Mouse (Mus musculus) gastrocnemius, adult 2 months (tissue): ENCODE measurements at regions not wholly inside any gene's neighbourhood (a gene's known extent, or its start where the extent isn't known, plus 50 kb on each side); places are given as distances from the start of the nearest gene placed in this dataset.

Experiments used
- DNase-seq: peaks from one replicate; pipeline ENCODE4 v3.0.0; 2022
- H3K27ac ChIP-seq: fragments of 200-600 bp; 2 replicates; pipeline ENCODE4 v1.8.1; 2022; ENCODE audit warnings: mild to moderate bottlenecking
- H3K4me3 ChIP-seq: fragments of 200-600 bp; 2 replicates; pipeline ENCODE4 v1.8.1; 2022; ENCODE audit warnings: mild to moderate bottlenecking, moderate library complexity
- CTCF ChIP-seq: fragments of 200-600 bp; IDR thresholded peaks from 2 replicates; pipeline ENCODE4 v1.8.1; 2022; ENCODE audit warnings: antibody characterized with exemption, mild to moderate bottlenecking, moderate library complexity
- intact Hi-C: fragments of 180-260 bp; cut with DNase I; formaldehyde crosslinking; loops from one replicate; pipeline ENCODE4 v1.15.1; 2025

DNA sequence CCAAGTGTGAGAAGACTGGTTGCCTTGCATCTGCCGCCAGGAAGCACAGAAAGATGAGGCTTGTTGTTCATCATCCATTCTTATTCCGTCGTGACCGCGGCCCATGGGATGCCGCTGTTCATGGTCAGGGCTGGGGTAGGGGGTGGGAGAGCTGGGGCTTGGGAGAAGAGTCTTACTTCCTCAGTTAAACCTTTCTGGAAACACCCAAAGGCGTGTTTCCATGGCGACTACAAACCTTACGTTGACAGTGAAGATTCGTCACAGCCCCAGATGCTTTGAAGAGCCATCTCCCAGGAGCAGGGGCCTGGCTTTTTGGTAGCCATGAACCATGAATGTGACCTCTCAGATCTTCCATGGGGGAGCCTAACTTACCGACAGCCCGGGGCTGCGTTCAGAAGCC, 114.6 kb upstream of the Lrfn2 start:
- TF ChIP-seq CTCF: no peak
- no peak for DNase-seq
- Histone ChIP-seq H3K4me3 (no peak overlapping the region), H3K27ac (no peak overlapping the region)
- intact Hi-C loops: no loop called here

DNA sequence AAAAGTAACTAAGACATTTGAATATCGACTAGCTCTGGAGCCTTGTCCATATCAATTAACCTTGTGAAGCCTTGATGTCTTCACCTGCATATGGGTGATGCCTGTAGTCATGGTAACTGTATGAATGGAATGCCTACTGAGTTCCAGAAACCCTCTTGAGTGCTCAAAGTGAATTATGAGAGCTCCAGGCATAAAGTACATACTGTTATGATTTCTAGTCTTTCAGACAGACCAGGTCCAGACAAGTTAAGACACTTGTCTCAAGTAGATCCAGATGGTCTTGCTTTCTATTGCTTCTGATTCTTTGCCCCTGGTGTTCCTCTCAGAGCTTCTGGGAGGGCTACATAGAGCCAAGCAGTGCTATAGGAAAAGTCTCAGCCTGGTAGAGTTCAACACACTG, 112.5 kb upstream of the Lrfn2 start:
- no peak for TF ChIP-seq CTCF
- intact Hi-C loops: no loop called here
- no peak for DNase-seq
- Histone ChIP-seq H3K4me3 (no peak overlapping the region), H3K27ac (no peak overlapping the region)

DNA sequence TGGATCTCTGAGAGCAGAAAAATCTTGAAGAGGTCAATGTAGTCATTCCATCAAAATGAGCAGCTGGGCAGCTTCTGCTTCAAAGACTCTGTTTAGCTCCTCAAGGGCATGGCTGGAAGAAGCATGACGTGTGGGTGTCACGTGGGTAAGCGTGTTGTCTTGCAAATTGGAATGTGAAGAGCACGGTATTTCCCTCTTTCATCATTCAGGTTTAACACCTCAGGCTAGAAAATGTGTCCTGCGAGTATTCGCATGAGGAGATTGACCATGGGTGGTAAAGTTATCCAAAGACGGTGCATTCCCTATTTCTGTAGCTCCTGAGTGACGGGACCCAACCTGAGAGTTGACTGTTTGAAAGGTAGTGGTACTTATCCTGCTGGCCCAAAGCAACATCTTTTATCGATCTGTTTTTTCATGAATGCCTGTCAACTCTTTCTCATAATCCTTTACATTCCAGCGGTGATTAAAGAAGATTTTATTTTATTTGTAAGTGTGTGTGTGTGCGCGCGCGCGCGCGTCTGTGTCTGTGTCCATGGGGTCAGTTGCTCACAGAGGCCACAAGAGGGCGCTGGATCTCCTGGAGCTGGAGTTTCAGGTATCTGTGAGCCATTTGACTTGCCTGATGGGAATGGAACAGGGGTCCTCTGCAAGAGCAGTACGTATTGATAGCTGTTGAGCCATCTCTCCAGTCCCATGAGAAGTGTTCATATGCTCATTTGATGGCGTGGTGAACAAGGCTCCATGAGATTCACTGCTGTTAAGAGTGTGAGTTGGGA, 109.9 kb upstream of the Lrfn2 start:
- intact Hi-C loops: no loop called here
- no peak overlapping the region for H3K4me3 ChIP-seq
- H3K27ac ChIP-seq: no peak overlapping the region
- no peak for DNase-seq
- no peak for TF ChIP-seq CTCF

DNA sequence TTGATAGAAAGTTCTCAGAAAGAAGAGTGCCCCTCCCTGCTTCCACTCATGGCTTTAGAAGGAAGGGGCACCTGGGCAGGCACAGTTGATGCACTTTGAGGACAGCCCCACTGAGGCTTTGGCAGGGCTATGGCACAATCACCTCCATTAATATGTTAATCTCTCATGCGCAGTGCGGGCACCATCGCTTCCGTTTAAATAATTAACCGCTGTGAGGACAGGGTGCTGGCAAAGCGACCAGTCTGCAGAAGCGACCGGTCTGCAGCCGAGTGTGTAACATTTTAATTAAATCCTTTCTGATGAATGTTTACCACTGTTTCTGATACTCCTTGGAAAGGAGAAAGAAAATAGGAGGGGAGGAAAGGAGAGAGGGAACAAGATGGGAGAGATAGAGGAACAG, 108.3 kb upstream of the Lrfn2 start:
- no peak overlapping the region for H3K4me3 ChIP-seq
- no peak overlapping the region for H3K27ac ChIP-seq
- intact Hi-C loops: no loop called here
- no peak for DNase-seq
- no peak for TF ChIP-seq CTCF

DNA sequence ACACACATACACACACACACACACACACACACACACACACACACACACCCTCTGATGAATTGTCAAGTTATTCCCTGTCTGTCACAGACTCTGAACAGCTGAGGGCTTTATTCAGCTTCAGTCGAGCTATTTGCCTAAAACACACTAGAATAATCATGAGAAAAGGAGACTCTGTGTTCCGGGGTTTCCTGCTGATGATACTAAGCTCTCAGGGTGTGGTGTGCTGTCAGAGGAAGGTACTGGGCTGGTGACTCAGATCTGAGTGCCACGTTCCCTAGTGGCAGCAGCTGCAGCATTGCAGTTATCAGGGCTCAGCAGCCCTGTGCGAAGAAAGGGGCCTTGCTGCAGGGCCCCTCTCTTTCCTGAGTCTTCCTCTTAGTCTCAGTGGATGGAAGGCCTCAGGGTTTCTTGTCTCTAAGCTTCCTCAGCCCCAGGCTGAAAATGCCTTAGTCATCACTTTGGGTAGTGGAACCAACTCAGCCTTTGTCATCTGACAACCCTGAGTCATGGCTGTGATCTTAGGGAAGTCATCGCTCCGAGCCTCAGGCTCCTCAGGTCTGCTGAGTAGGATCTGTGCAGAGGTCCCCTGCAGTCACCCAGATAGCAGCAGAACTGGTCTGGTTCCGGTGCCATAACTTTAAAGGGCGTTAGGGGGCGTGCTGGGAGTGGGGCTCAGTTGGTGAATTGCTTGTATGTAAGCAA, 106.8 kb upstream of the Lrfn2 start:
- no peak overlapping the region for H3K27ac ChIP-seq
- TF ChIP-seq CTCF: no peak
- H3K4me3 ChIP-seq: no peak overlapping the region
- DNase-seq: no peak
- intact Hi-C loops: no loop called here

DNA sequence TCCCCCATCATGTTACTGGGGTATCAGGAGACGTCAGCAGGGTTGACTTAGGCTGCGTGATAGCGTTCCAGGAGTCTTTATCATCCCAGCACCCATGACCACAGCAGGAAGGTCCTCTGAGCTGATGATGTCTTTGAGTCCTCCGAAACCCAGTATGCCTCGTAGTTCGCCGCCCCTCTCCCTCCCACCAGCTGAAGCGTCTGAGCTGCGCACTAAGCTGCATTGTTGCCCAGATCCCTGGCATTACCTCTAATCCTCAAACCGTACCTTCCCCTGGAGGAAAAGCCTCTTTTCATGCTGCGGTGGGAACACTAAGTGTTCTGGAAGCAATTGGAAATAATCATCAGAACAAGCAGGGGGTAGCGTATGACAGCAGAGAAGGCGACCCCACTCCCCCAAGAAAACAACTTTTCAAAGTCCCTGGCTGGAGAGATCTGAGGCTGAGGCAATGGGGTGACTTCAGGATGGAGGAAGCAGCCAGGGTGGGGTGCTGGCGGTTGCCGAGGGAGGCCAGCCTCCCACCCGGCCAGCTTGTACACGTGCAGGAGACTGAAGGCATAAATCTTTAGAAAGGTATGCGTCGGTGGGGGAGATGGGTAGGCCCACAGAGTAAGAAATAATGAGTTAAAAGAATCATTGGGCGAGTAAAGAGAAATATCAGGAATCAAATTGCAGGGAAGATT, 93.7 kb upstream of the Lrfn2 start:
- TF ChIP-seq CTCF: no peak
- no peak for DNase-seq
- H3K27ac ChIP-seq: no peak overlapping the region
- no peak overlapping the region for H3K4me3 ChIP-seq
- intact Hi-C loops: no loop called here

DNA sequence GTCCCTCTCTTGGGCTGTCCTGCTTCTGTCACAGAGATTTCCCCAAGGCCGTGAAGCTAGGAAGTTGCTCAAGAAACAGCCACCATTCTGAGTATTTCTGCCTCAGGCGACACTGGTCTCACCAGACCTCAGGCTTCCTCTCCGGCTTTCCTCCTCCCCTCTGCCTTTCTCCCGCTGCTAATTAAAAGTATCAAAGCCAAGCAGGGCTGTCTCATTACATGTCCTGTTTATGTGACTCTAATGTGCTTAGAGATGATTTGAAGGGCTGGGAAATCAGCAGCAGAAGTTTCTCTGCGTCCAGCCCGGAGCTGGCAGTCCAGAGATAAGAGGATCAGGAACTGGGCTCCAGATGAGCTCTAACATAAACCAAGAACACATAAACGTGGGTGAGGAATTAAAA, 84.3 kb upstream of the Lrfn2 start:
- no peak overlapping the region for H3K27ac ChIP-seq
- no peak for DNase-seq
- no peak for TF ChIP-seq CTCF
- H3K4me3 ChIP-seq: no peak overlapping the region
- intact Hi-C loops: no loop called here

DNA sequence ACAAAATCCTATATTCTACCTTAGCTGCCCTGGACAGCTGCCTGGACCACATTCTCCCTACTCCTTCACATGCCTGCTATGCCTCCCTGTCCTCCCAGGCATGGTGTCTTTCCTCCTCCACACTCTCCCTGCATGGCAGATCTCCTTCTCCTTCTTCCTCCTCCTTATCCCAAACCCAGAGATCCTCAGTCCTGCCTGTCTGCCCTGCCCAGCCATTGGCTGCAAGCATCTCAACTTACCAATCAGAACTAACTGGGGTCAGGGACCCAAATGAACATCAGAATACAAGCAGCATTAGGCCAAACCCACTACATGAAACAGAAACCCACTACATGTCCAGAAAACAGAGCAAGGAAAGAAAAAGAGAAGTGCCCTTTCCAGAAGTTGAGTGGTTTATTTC, 81.3 kb upstream of the Lrfn2 start:
- H3K27ac ChIP-seq: no peak overlapping the region
- no peak for TF ChIP-seq CTCF
- no peak overlapping the region for H3K4me3 ChIP-seq
- intact Hi-C loops: no loop called here
- no peak for DNase-seq

DNA sequence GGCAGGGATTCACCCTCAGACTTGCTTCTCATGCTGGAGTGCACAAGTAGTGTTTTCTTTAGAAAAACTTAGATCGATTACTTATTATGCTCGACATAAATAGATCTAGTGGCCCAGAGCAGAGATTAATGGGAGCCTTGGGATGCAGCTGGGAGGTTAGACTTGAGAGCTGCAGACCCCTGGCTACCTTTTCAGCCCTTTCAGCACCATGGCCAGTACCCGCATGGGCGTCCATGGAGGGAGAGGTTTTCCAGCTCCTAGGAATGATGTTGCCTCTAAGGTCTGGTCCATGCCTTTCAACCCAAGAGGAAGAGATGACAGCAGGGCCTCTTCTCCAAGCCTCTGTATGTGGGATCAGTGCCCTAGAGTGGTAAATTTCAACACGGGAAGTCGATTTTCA, 73.3 kb upstream of the Lrfn2 start:
- no peak for DNase-seq
- TF ChIP-seq CTCF: no peak
- intact Hi-C loops: no loop called here
- no peak overlapping the region for H3K27ac ChIP-seq
- H3K4me3 ChIP-seq: no peak overlapping the region

DNA sequence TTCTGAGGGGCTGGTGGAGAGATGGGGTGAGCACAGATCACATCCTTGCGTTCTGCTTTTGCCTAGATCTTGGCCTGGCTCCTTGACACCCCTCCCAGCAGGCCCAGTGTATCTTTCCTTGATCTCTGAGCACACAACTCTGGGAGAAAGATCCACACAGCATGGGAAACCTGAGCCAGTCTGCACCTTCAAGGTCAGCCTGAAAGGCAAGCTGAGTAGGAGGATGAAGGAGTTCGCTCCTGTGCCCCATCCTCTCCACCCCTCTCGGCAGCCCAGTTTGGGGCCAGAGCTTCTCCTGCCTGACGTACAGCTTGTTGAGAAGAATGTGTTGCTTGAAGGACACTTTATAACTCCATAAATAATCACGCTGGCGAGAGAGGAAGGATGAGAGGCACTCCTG, 61.7 kb upstream of the Lrfn2 start:
- H3K4me3 ChIP-seq: no peak overlapping the region
- intact Hi-C loops: no loop called here
- no peak for DNase-seq
- no peak overlapping the region for H3K27ac ChIP-seq
- TF ChIP-seq CTCF: no peak

DNA sequence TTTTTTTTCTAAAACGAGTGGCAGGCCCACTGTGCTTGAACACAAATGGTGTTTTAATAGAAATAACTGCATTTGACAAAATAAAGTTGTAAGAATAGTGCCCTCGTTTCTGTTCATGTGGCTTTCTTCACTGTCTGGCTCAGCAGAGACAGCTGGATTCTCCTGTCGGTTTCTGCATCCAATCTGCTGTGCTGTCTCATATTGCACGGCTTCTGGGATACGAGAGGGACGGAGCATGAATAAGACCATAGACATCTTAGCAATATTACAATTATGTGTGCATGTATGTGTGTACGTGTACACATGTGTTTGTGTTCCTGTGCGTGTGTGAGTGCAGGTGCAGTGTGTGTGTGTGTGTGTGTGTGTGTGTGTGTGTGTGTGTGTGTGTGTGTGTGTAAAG, 54.7 kb upstream of the Lrfn2 start:
- DNase-seq: no peak
- H3K27ac ChIP-seq: no peak overlapping the region
- TF ChIP-seq CTCF: no peak
- intact Hi-C loops: no loop called here
- no peak overlapping the region for H3K4me3 ChIP-seq

DNA sequence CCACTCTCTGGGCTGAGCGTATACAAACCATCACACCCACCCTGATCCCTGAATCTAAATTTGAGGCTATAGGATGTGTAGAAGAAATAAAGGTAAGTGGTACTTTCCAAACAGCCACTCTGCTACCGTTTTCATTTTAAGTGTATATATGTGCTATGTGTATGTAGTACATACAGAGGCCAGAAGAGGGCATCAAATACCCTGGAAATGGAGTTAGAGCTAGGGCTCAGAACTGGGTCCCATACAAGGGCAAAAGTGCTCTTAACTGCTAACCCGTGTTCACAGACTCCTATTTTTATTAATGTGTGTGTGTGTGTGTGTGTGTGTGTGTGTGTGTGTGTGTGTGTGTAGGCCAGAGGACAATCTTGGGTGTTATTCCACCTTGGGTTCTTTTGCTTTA, 51.6 kb upstream of the Lrfn2 start:
- Histone ChIP-seq H3K4me3 (no peak overlapping the region), H3K27ac (no peak overlapping the region)
- no peak for DNase-seq
- intact Hi-C loops: no loop called here
- no peak for TF ChIP-seq CTCF

DNA sequence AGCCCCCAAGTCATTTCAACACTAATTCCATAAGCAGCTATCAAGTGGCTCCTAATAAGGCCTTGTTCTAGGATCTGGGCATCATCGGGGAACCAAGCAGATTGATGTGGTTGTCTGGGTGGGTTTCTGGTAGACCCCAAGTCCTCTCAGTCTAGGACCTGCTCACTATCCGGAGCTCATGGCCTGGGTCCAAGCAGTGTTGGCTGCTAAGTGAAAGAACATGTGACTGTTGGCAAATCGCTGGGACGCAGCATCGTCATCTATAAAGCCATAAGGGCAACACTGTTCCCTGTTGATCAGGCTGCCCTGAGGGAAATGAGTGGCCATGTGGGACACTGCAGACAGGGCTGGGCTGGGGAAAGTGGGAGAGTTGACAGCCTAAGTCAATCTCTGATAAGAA, 50.2 kb upstream of the Lrfn2 start:
- intact Hi-C loops: no loop called here
- TF ChIP-seq CTCF: no peak
- Histone ChIP-seq H3K27ac (no peak overlapping the region), H3K4me3 (no peak overlapping the region)
- DNase-seq: no peak
